Mouse (Mus musculus): ENCODE measurements around the gene Lrrfip2. TPM values are rescaled to one million over a fixed set of nuclear protein-coding genes. Genes with fewer than 3 reads are reported as not detected.

The Lrrfip2 gene
- polyA plus RNA-seq, 1 experiment from 2014 or later, result 39.6 TPM

GRCm38 (mm10) chr9:111237726-111238125 lies 120.3 kb downstream of the Lrrfip2 start:
- ATAC-seq (replicated peaks; ENCODE audit: low FRiP score, low read depth) (no peak), DNase-seq (ENCODE audit: low spot score) (no peak)
- Histone ChIP-seq H3K4me3 (replicated peaks; ENCODE audit: low read depth, low read length) (no peak overlapping the region), H3K36me3 (ENCODE audit: insufficient read depth, low read length) (peaks cover 61% of the 10 kb centered on the region), H3K27me3 (ENCODE audit: insufficient read depth, low read length) (no peaks in the 10 kb centered on the region), H3K4me2 (ENCODE audit: low read length) (no peak overlapping the region), H3K9ac (ENCODE audit: low read depth, low read length) (no peak overlapping the region), H3K9me3 (replicated peaks; ENCODE audit: low read length) (no peaks in the 10 kb centered on the region), H3K27ac (no peak overlapping the region), H3K4me1 (replicated peaks; ENCODE audit: insufficient read depth, low read length) (no peaks in the 10 kb centered on the region)
- no peak for TF ChIP-seq CTCF (IDR thresholded peaks at IDR 0.05; ENCODE audit: low read depth)

DNA sequence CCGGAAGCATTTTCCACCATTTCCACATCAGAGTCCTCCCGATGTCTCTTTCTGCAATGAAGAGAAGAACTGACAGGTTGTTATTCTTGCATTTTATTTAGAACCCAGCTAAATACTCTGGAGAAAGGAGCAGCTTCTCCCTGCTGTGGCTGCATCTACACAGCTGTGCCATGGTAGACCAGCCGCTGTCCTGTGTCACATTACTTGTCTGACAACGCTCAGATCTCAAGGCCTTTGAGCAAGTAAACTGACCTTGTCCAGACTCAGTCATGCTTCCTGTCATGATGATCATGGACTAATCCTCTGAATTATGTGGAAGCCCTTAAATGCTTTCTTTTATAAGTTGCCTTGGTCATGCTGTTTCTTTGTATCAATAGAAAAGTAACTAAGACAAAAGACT lies 122.4 kb downstream of the Lrrfip2 start:
- DNase-seq (ENCODE audit: low spot score), result no peak
- peaks cover 49% of the 10 kb centered on the region for H3K36me3 ChIP-seq (ENCODE audit: insufficient read depth, low read length)
- no peak overlapping the region for H3K9ac ChIP-seq (ENCODE audit: low read depth, low read length)
- no peak for TF ChIP-seq CTCF (IDR thresholded peaks at IDR 0.05; ENCODE audit: low read depth)
- H3K9me3 ChIP-seq (replicated peaks; ENCODE audit: low read length), result no peaks in the 10 kb centered on the region
- no peaks in the 10 kb centered on the region for H3K4me1 ChIP-seq (replicated peaks; ENCODE audit: insufficient read depth, low read length)
- no peak overlapping the region for H3K4me2 ChIP-seq (ENCODE audit: low read length)
- H3K27ac ChIP-seq, result no peak overlapping the region
- no peak overlapping the region for H3K4me3 ChIP-seq (replicated peaks; ENCODE audit: low read depth, low read length)
- ATAC-seq (replicated peaks; ENCODE audit: low FRiP score, low read depth), result no peak
- no peaks in the 10 kb centered on the region for H3K27me3 ChIP-seq (ENCODE audit: insufficient read depth, low read length)
- 85% methylated on average over 4 of the region's 4 CpGs for WGBS

- DNase-seq (ENCODE audit: low spot score) (no peak), ATAC-seq (replicated peaks; ENCODE audit: low FRiP score, low read depth) (no peak)
- no peaks in the 10 kb centered on the region for H3K4me1 ChIP-seq (replicated peaks; ENCODE audit: insufficient read depth, low read length)
- H3K9me3 ChIP-seq (replicated peaks; ENCODE audit: low read length), result no peaks in the 10 kb centered on the region
- no peak overlapping the region for H3K4me2 ChIP-seq (ENCODE audit: low read length)
- H3K27ac ChIP-seq, result no peak overlapping the region
- H3K27me3 ChIP-seq (ENCODE audit: insufficient read depth, low read length), result no peaks in the 10 kb centered on the region
- H3K4me3 ChIP-seq (replicated peaks; ENCODE audit: low read depth, low read length), result no peak overlapping the region
- WGBS, result 85% methylated on average over 6 of the region's 6 CpGs
- H3K9ac ChIP-seq (ENCODE audit: low read depth, low read length), result no peak overlapping the region
- H3K36me3 ChIP-seq (ENCODE audit: insufficient read depth, low read length), result peaks cover 29% of the 10 kb centered on the region
- TF ChIP-seq CTCF (IDR thresholded peaks at IDR 0.05; ENCODE audit: low read depth), result no peak
Observed at GRCm38 (mm10) chr9:111243384-111243783, 126.0 kb downstream of the Lrrfip2 start.

DNA sequence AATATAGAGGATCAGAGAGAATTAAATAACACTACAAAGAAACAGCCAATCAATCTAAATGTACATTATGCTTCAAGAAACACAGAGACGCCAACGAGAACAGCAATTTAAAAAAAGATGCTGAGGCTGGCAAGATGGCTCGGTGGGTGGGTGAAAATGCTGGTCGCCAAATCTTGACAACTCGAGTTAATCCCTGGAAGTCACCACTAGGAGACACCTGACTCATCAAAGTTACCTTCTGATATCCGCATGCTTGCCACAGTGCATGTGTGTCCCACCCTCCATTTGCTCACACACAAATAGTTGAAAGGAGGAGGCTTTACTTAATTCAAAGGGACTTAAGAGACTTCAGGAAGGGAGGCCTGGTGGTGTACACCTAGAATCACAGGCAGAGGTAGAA lies 128.2 kb downstream of the Lrrfip2 start:
- Histone ChIP-seq H3K4me1 (replicated peaks; ENCODE audit: insufficient read depth, low read length) (no peaks in the 10 kb centered on the region), H3K27ac (no peak overlapping the region), H3K4me3 (replicated peaks; ENCODE audit: low read depth, low read length) (no peak overlapping the region), H3K9ac (ENCODE audit: low read depth, low read length) (no peak overlapping the region), H3K4me2 (ENCODE audit: low read length) (no peak overlapping the region), H3K9me3 (replicated peaks; ENCODE audit: low read length) (no peaks in the 10 kb centered on the region), H3K36me3 (ENCODE audit: insufficient read depth, low read length) (peaks cover 23% of the 10 kb centered on the region), H3K27me3 (ENCODE audit: insufficient read depth, low read length) (no peaks in the 10 kb centered on the region)
- 81% methylated on average over 6 of the region's 6 CpGs for WGBS
- DNase-seq (ENCODE audit: low spot score), result no peak
- no peak for TF ChIP-seq CTCF (IDR thresholded peaks at IDR 0.05; ENCODE audit: low read depth)
- no peak for ATAC-seq (replicated peaks; ENCODE audit: low FRiP score, low read depth)

- Histone ChIP-seq H3K4me3 (replicated peaks; ENCODE audit: low read depth, low read length) (no peak overlapping the region), H3K9ac (ENCODE audit: low read depth, low read length) (no peak overlapping the region), H3K4me1 (replicated peaks; ENCODE audit: insufficient read depth, low read length) (no peaks in the 10 kb centered on the region), H3K4me2 (ENCODE audit: low read length) (no peak overlapping the region), H3K36me3 (ENCODE audit: insufficient read depth, low read length) (peaks cover 18% of the 10 kb centered on the region; the same call in 1 of the 2 replicates), H3K9me3 (replicated peaks; ENCODE audit: low read length) (no peaks in the 10 kb centered on the region), H3K27ac (no peak overlapping the region), H3K27me3 (ENCODE audit: insufficient read depth, low read length) (no peaks in the 10 kb centered on the region)
- TF ChIP-seq CTCF (IDR thresholded peaks at IDR 0.05; ENCODE audit: low read depth), result peak; percentile 49
- ATAC-seq (replicated peaks; ENCODE audit: low FRiP score, low read depth) (no peak), DNase-seq (ENCODE audit: low spot score) (peak; percentile 12)
- WGBS, result 55% methylated on average over 3 of the region's 3 CpGs
Observed at GRCm38 (mm10) chr9:111247682-111248246, 130.4 kb downstream of the Lrrfip2 start.

DNA sequence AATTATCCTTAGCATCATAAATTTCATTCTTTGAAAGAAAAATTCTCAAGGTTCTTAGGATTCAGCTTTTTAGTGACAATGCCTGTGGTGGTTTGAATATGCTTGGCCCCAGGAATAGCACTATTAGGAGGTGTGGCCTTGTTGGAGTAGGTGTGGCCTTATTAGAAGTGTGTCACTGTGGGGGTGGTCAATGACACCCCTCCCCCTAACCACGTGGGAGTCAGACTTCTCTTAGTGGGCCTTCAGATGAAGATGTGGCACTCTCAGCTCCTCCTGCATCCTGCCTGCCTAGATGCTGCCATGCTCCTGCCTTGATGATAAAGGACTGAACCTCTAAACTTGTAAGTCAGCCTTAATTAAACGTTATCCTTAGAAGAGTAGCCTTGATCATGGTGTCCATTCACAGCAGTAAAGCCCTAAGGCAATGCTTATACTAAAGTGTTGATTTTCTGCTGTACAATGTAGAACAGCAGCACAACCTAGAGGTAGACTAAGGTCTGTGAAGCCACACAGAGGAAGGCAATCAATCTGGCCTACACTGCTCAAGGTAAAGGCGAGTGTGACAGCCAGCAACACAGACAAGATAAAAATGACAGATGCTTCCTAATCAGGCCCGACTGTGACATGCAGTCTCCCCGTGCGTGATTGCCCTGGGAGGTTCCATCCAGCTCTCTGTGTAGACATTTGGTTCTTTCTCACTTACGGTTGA lies 134.9 kb downstream of the Lrrfip2 start:
- Histone ChIP-seq H3K4me2 (ENCODE audit: low read length) (no peak overlapping the region), H3K9ac (ENCODE audit: low read depth, low read length) (no peak overlapping the region), H3K4me1 (replicated peaks; ENCODE audit: insufficient read depth, low read length) (no peaks in the 10 kb centered on the region), H3K9me3 (replicated peaks; ENCODE audit: low read length) (no peaks in the 10 kb centered on the region), H3K4me3 (replicated peaks; ENCODE audit: low read depth, low read length) (no peak overlapping the region), H3K36me3 (ENCODE audit: insufficient read depth, low read length) (peaks cover 42% of the 10 kb centered on the region), H3K27me3 (ENCODE audit: insufficient read depth, low read length) (no peaks in the 10 kb centered on the region), H3K27ac (no peak overlapping the region)
- WGBS, result 73% methylated on average over 7 of the region's 7 CpGs
- ATAC-seq (replicated peaks; ENCODE audit: low FRiP score, low read depth) (no peak), DNase-seq (ENCODE audit: low spot score) (peak; percentile 16)
- TF ChIP-seq CTCF (IDR thresholded peaks at IDR 0.05; ENCODE audit: low read depth), result peak; percentile 52
